10 mouse cellular contexts compared by ENCODE assay signal in genomic region chr10:78338180-78338579, GRCm38 (mm10). TPM values are rescaled to one million over a fixed set of nuclear protein-coding genes. Genes with fewer than 3 reads are reported as not detected.
A peak's percentile ranks its signal among the peaks of the same experiment; 100 is the strongest.
DNase-seq lines count a peak whose midpoint lies in the region; ATAC-seq and TF ChIP-seq lines count a peak whose summit lies in the region.
"Had no signal": no experiment of that assay in that cellular context is flagged by ENCODE, and none has a peak within 500 bp of the region (broad histone marks: within the 10 kb centered on the region; RNA-seq: fewer than 3 reads in every experiment).

No protein-coding gene starts in this region.

- H3K4me1 ChIP-seq in megakaryocyte, embryonic 14.5 days = peaks cover 99% of the 10 kb centered on the region
- peaks cover 8% of the 10 kb centered on the region for H3K4me1 ChIP-seq in embryonic fibroblast, embryonic 13.5 days (ENCODE audit: control insufficient read depth, insufficient read depth, low read length)
- H3K4me1 ChIP-seq in heart, embryonic 15.5 days (replicated peaks) = peaks cover 16% of the 10 kb centered on the region
- H3K4me1 ChIP-seq in intestine, embryonic 16.5 days (ENCODE audit: control insufficient read depth, insufficient read depth, low read length) = no peaks in the 10 kb centered on the region
- H3K4me1 ChIP-seq: liver, embryonic 13.5 days had no signal

- H3K27me3 ChIP-seq in megakaryocyte, embryonic 14.5 days (replicated peaks) = no peaks in the 10 kb centered on the region
- no peaks in the 10 kb centered on the region for H3K27me3 ChIP-seq in heart, embryonic 15.5 days
- no peaks in the 10 kb centered on the region for H3K27me3 ChIP-seq in intestine, embryonic 16.5 days (replicated peaks; ENCODE audit: control insufficient read depth, insufficient read depth, low read length)
- H3K27me3 ChIP-seq: liver, embryonic 13.5 days; neural tube, embryonic 15.5 days had no signal

- no peak for ATAC-seq in megakaryocyte, adult 5-6 weeks (ENCODE audit: poor library complexity, severe bottlenecking)
- ATAC-seq in heart, embryonic 15.5 days (replicated peaks; ENCODE audit: insufficient number of reproducible peaks, insufficient read depth, low FRiP score, low read depth) = 0 out of 2 replicates have a peak, but pooled peaks have one; percentile 37
- no peak; the same call in 1 of the 2 replicates for ATAC-seq in intestine, embryonic 16.5 days

- H3K9ac ChIP-seq in heart, embryonic 15.5 days = no peak overlapping the region
- H3K9ac ChIP-seq in intestine, embryonic 16.5 days (ENCODE audit: low read depth, low read length) = no peak overlapping the region
- H3K9ac ChIP-seq: liver, embryonic 13.5 days; neural tube, embryonic 15.5 days had no signal

- H3K4me3 ChIP-seq in megakaryocyte, embryonic 14.5 days (replicated peaks) = peak overlapping the region; percentile 30
- no peak overlapping the region for H3K4me3 ChIP-seq in embryonic fibroblast, embryonic 13.5 days (ENCODE audit: insufficient read depth, low read length)
- no peak overlapping the region for H3K4me3 ChIP-seq in heart, embryonic 15.5 days
- H3K4me3 ChIP-seq in intestine, embryonic 16.5 days (ENCODE audit: low read length) = no peak overlapping the region
- H3K4me3 ChIP-seq: liver, embryonic 13.5 days; neural tube, embryonic 15.5 days had no signal

- TF ChIP-seq POLR2A in embryonic fibroblast, embryonic 13.5 days (IDR thresholded peaks at IDR 0.05; ENCODE audit: low read depth, low read length) = no peak

- H3K27ac ChIP-seq in embryonic fibroblast, embryonic 13.5 days (ENCODE audit: insufficient read depth, low read length) = peak overlapping the region; percentile 39; the same call in 1 of the 2 replicates
- peak overlapping the region; percentile 50 for H3K27ac ChIP-seq in heart, embryonic 15.5 days
- H3K27ac ChIP-seq in intestine, embryonic 16.5 days (ENCODE audit: low read length) = no peak overlapping the region
- H3K27ac ChIP-seq: liver, embryonic 13.5 days; neural tube, embryonic 15.5 days had no signal

- 37% methylated on average over 5 of the region's 5 CpGs for WGBS in heart, embryonic 15.5 days
- WGBS in intestine, embryonic 16.5 days = 58% methylated on average over 5 of the region's 5 CpGs

- DNase-seq in mesoderm, embryonic 11.5 days (ENCODE audit: low read depth, low spot score) = peak; percentile 31
- DNase-seq in c-Kit-positive CD71-positive TER-119-positive erythroid progenitor cells, embryonic 14.5 days (ENCODE audit: low spot score) = no peak
- DNase-seq in right cerebral cortex, postnatal 25 days = no peak
- DNase-seq: liver, embryonic 13.5 days had no signal

- peaks cover 90% of the 10 kb centered on the region for H3K36me3 ChIP-seq in megakaryocyte, embryonic 14.5 days (replicated peaks; ENCODE audit: low read length)
- no peaks in the 10 kb centered on the region for H3K36me3 ChIP-seq in heart, embryonic 15.5 days
- H3K36me3 ChIP-seq in intestine, embryonic 16.5 days (ENCODE audit: control insufficient read depth, insufficient read depth, low read length) = 0 out of 2 replicates have a peak, but pooled peaks cover 2% of the 10 kb centered on the region
- H3K36me3 ChIP-seq: liver, embryonic 13.5 days had no signal

- H3K4me2 ChIP-seq in heart, embryonic 15.5 days = no peak overlapping the region
- no peak overlapping the region for H3K4me2 ChIP-seq in intestine, embryonic 16.5 days (ENCODE audit: low read depth, low read length)
- H3K4me2 ChIP-seq: liver, embryonic 13.5 days; neural tube, embryonic 15.5 days had no signal

- TF ChIP-seq CTCF in embryonic fibroblast, embryonic 13.5 days (IDR thresholded peaks at IDR 0.05; ENCODE audit: borderline replicate concordance, insufficient read depth, low read length) = no peak

- no peaks in the 10 kb centered on the region for H3K9me3 ChIP-seq in megakaryocyte, embryonic 14.5 days
- no peaks in the 10 kb centered on the region for H3K9me3 ChIP-seq in heart, embryonic 15.5 days (replicated peaks)
- no peaks in the 10 kb centered on the region for H3K9me3 ChIP-seq in intestine, embryonic 16.5 days (ENCODE audit: control insufficient read depth, low read length)
- H3K9me3 ChIP-seq: liver, embryonic 13.5 days; neural tube, embryonic 15.5 days had no signal

RNA-seq across cellular contexts. Expression of gene Agpat3, which starts 14.1 kb away (rescaled TPM):
- polyA plus RNA-seq in megakaryocyte, embryonic 14.5 days (2012; ENCODE audit: insufficient read depth, low replicate concordance) = 205 and 237 TPM in 2 replicates
- total RNA-seq in megakaryocyte, adult 5-6 weeks (2015) = 1.8 and 2.4 TPM in 2 replicates
- total RNA-seq in megakaryocyte, adult 5-6 weeks (2017) = 2.8 and 5.2 TPM in 2 replicates
- polyA plus RNA-seq in embryonic fibroblast, embryonic 13.5 days (2011; ENCODE audit: insufficient read length, low read depth, missing spikeins) = 43.7 and 45.4 TPM in 2 replicates
- 54.2 and 67.6 TPM in 2 replicates for polyA plus RNA-seq in heart, embryonic 15.5 days (2015; fragmentation: Nextera tagmentation; extraction: Ambion mirVana)
- 30.0 and 42.5 TPM in 2 replicates for polyA plus RNA-seq in intestine, embryonic 16.5 days (2015; fragmentation: Nextera tagmentation; extraction: Ambion mirVana)
